In the genomic region with DNA sequence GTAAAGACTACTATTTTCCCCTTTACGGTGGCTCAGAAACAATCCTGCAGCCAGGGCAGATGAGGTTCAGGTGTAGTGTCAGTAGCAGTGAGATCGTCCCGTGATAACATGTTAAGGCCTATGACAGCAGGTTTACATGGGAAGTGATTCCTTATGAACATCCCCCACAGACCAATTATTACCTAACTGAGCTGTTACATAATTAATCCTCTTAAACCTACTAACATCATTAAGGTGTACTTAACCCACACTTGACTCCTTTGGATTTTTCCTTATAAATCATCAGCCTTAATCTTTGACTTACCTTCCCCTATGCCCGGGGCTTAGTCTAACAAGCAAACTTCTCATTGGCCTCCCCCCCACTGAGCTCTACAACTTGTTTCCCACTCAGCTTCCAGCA, we compare ENCODE assay signal across 10 mouse cellular contexts.
"Had no signal": no experiment of that assay in that cellular context is flagged by ENCODE, and none has a peak within 500 bp of the region (broad histone marks: within the 10 kb centered on the region; RNA-seq: fewer than 3 reads in every experiment).

No protein-coding gene starts in this region.

- H3K36me3 ChIP-seq: midbrain, embryonic 12.5 days; neural tube, embryonic 15.5 days had no signal

- ATAC-seq: midbrain, embryonic 16.5 days had no signal

- H3K27ac ChIP-seq: liver, embryonic 14.5 days; midbrain, embryonic 12.5 days; neural tube, embryonic 15.5 days had no signal

- H3K27me3 ChIP-seq: midbrain, embryonic 12.5 days; neural tube, embryonic 13.5 days; neural tube, embryonic 15.5 days had no signal

- H3K4me3 ChIP-seq: midbrain, embryonic 12.5 days; myocyte; neural tube, embryonic 13.5 days; neural tube, embryonic 15.5 days had no signal

- DNase-seq: right cerebral cortex, adult 18-20 months; right cerebral cortex, postnatal 25 days; right cerebral cortex, postnatal 4 days had no signal

- H3K9ac ChIP-seq: liver, embryonic 14.5 days; lung, embryonic 14.5 days; neural tube, embryonic 13.5 days; neural tube, embryonic 15.5 days had no signal

- H3K4me2 ChIP-seq: lung, embryonic 14.5 days; midbrain, embryonic 12.5 days; neural tube, embryonic 13.5 days; neural tube, embryonic 15.5 days had no signal

- H3K9me3 ChIP-seq: midbrain, embryonic 12.5 days; neural tube, embryonic 13.5 days; neural tube, embryonic 15.5 days had no signal
